Mouse (Mus musculus) thymus, postnatal 25 days (tissue): ENCODE data around the gene Fam169a.
"Not testable (repeated sequence)": the region's sequence is repeated elsewhere in the genome, so short reads cannot be mapped to it uniquely, and the experiment has no call there.

Experiments used
- DNase-seq: peaks from one replicate; pipeline ENCODE4 v3.0.0; 2022

The Fam169a gene

GRCm38 (mm10) chr13:97080615-97081014 is 13.5 kb downstream of the Fam169a start:
- DNase-seq, result no peak

GRCm38 (mm10) chr13:97082432-97082831 is 15.3 kb downstream of the Fam169a start:
- no peak for DNase-seq

- no peak for DNase-seq
These were observed 19.2 kb downstream of the Fam169a start for GRCm38 (mm10) chr13:97086316-97086715.

- no peak for DNase-seq
These were observed 20.3 kb downstream of the Fam169a start for GRCm38 (mm10) chr13:97087421-97087820.

GRCm38 (mm10) chr13:97088183-97088582 is 21.1 kb downstream of the Fam169a start:
- no peak for DNase-seq

GRCm38 (mm10) chr13:97095726-97096125 is 28.6 kb downstream of the Fam169a start:
- no peak for DNase-seq

- DNase-seq, result peak; percentile 7
These were observed 32.2 kb downstream of the Fam169a start, which contains the start of gene Gm6169 for GRCm38 (mm10) chr13:97099187-97099852. Gm6169 (minus strand) TSS chr13:97099237.

- DNase-seq, result no peak
These were observed 37.9 kb downstream of the Fam169a start for GRCm38 (mm10) chr13:97104996-97105395.

GRCm38 (mm10) chr13:97107721-97108120 is 40.6 kb downstream of the Fam169a start:
- not testable (repeated sequence) for DNase-seq

- no peak for DNase-seq
These were observed 42.0 kb downstream of the Fam169a start for GRCm38 (mm10) chr13:97109046-97109445.

GRCm38 (mm10) chr13:97121341-97121740 is 54.3 kb downstream of the Fam169a start:
- DNase-seq, result no peak

GRCm38 (mm10) chr13:97129654-97130053 is 62.6 kb downstream of the Fam169a start:
- not testable (repeated sequence) for DNase-seq

GRCm38 (mm10) chr13:97130413-97130812 is 63.3 kb downstream of the Fam169a start:
- not testable (repeated sequence) for DNase-seq

- DNase-seq, result peak; percentile 90
These were observed 70.6 kb downstream of the Fam169a start, which contains the start of the genes Gfm2 and Nsa2 for GRCm38 (mm10) chr13:97137466-97138400. Gfm2 (plus strand) TSS chr13:97137937. Nsa2 (minus strand) TSS chr13:97137937.

GRCm38 (mm10) chr13:97138404-97138931 is 71.4 kb downstream of the Fam169a start:
- DNase-seq, result not testable (repeated sequence)

- DNase-seq, result no peak
These were observed 75.2 kb downstream of the Fam169a start for GRCm38 (mm10) chr13:97142321-97142720.

GRCm38 (mm10) chr13:97145834-97146233 is 78.7 kb downstream of the Fam169a start:
- peak; percentile 43 for DNase-seq

- no peak for DNase-seq
These were observed 108.6 kb downstream of the Fam169a start for GRCm38 (mm10) chr13:97175520-97176264.

- no peak for DNase-seq
These were observed 109.6 kb downstream of the Fam169a start for GRCm38 (mm10) chr13:97176731-97177130.

GRCm38 (mm10) chr13:97178943-97179342 is 111.9 kb downstream of the Fam169a start:
- DNase-seq, result no peak

- no peak for DNase-seq
These were observed 113.2 kb downstream of the Fam169a start for GRCm38 (mm10) chr13:97180113-97180828.
